Mouse (Mus musculus): ENCODE measurements around the gene Pip4k2a. TPM values are rescaled to one million over a fixed set of nuclear protein-coding genes. Genes with fewer than 3 reads are reported as not detected.

Pip4k2a gene
- polyA plus RNA-seq, 1 experiment from 2014 or later: 10.9 TPM

DNA sequence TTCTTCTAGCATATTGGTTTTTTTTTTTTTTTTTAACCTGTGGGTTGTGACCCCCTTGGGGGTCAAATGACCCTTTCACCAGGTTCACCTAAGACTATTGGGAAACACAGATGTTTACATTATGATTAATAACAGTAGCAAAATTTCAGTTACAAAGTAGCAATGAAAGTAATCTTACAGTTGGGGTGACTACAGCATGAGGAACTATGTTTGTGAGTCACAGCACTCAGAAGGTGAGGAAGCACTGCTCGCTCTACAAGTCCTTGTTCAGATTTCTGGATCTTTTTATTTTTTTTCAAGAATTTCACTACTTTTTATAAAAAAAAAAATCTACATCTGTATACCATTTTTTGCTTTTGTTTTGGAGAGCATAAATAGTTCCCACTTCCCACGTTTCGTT, 26.4 kb downstream of the Pip4k2a start:
- Histone ChIP-seq H3K9me3 (ENCODE audit: control insufficient read depth, low read length) (no peaks in the 10 kb centered on the region), H3K4me1 (ENCODE audit: control insufficient read depth, insufficient read depth, low read length) (no peaks in the 10 kb centered on the region), H3K36me3 (ENCODE audit: control insufficient read depth, insufficient read depth, low read length) (no peaks in the 10 kb centered on the region), H3K4me2 (ENCODE audit: low read depth) (no peak overlapping the region), H3K9ac (ENCODE audit: low read length) (no peak overlapping the region), H3K27ac (ENCODE audit: low read depth, low read length) (no peak overlapping the region), H3K27me3 (ENCODE audit: control insufficient read depth, insufficient read depth, low read length) (no peaks in the 10 kb centered on the region), H3K4me3 (ENCODE audit: low read depth, low read length) (no peak overlapping the region)
- DNase-seq (ENCODE audit: low spot score) (no peak), ATAC-seq (ENCODE audit: insufficient read depth, low FRiP score, low TSS enrichment) (no peak)
- 66% methylated on average over 3 of the region's 3 CpGs for WGBS

DNA sequence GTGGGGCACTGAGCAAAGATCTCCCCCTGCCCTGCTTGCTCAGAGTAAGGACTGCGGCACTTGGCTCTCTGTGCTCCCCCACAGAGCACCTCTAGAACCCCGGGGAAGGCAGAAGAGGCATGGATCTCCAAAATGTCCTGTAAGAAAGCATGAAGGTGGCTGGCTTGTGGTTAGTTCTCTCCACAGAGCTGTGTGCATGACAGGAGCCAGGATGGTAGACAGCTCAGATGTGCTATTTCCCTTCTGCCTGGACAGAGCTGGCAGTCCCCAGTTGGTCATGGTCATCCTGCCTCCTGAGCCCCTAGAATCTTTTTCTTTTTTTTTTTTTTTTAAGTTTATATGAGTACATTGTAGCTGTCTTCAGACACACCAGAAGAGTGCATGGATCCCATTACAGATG, 27.5 kb downstream of the Pip4k2a start:
- Histone ChIP-seq H3K36me3 (ENCODE audit: control insufficient read depth, insufficient read depth, low read length) (no peaks in the 10 kb centered on the region), H3K27ac (ENCODE audit: low read depth, low read length) (no peak overlapping the region), H3K4me3 (ENCODE audit: low read depth, low read length) (no peak overlapping the region), H3K9me3 (ENCODE audit: control insufficient read depth, low read length) (no peaks in the 10 kb centered on the region), H3K9ac (ENCODE audit: low read length) (no peak overlapping the region), H3K27me3 (ENCODE audit: control insufficient read depth, insufficient read depth, low read length) (no peaks in the 10 kb centered on the region), H3K4me2 (ENCODE audit: low read depth) (no peak overlapping the region), H3K4me1 (ENCODE audit: control insufficient read depth, insufficient read depth, low read length) (no peaks in the 10 kb centered on the region)
- DNase-seq (ENCODE audit: low spot score): no peak
- 74% methylated on average over 2 of the region's 2 CpGs for WGBS
- ATAC-seq (ENCODE audit: insufficient read depth, low FRiP score, low TSS enrichment): no peak

DNA sequence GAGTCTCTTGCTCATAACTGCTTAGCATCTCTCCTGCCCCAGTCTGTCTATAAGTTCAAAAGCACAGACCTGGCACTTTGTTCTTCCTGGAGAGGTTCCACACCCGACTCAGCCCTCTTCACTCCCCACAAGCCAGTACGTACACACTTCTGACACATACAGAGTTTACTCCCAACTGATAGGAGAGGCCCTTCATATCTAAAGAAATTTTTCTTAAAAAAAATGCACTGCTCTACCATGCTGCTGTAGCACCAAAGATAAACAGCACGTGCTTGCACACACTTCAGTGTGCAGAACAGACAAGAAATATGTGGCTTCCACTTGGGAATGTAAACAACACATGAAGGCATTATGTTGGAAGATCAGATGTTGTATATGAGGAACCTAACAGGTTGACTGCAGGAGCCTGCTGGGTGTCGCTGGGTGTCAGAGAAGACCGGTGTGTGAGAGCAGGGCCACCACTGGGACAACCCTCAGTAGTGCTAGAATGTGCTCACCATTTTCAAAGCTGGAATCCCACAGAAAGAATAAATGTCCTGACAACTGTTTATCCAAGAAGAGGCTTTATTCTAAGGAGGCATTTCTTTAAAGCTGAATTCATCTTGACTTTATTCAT, 28.8 kb downstream of the Pip4k2a start:
- H3K27me3 ChIP-seq (ENCODE audit: control insufficient read depth, insufficient read depth, low read length): no peaks in the 10 kb centered on the region

DNA sequence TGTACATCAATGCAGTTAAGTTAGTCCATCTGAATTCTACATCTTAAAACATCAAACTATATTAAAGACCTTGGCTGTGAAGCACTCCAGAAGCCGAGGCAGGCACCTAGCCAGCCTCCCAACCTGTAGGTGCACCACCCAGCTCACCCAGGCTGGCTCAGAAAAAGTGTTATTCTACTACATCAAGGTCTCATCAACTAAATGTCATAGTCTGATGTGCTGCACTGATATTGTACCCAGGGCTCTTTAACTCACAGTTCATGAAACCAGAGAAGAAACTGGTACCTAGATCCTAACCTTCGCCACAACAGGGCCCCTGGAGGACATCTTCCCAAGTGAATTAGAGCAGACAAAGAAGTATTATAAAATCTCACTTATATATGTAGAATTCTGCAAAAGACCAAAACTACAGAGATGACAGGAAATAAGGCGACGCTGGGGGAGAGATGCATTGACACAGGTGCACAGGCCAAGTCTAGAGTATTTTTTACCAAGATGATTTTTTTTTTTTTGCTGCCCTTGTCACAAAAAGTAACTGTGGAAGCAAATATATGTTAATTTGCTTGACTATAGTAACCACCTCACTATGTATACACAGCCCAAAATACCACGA, 30.4 kb downstream of the Pip4k2a start:
- no peaks in the 10 kb centered on the region for H3K27me3 ChIP-seq (ENCODE audit: control insufficient read depth, insufficient read depth, low read length)
- H3K36me3 ChIP-seq (ENCODE audit: control insufficient read depth, insufficient read depth, low read length): no peaks in the 10 kb centered on the region
- H3K27ac ChIP-seq (ENCODE audit: low read depth, low read length): no peak overlapping the region
- no peak overlapping the region for H3K9ac ChIP-seq (ENCODE audit: low read length)
- 88% methylated on average over 5 of the region's 5 CpGs for WGBS
- ATAC-seq (ENCODE audit: insufficient read depth, low FRiP score, low TSS enrichment) (no peak), DNase-seq (ENCODE audit: low spot score) (no peak)
- no peak overlapping the region for H3K4me2 ChIP-seq (ENCODE audit: low read depth)
- H3K4me1 ChIP-seq (ENCODE audit: control insufficient read depth, insufficient read depth, low read length): no peaks in the 10 kb centered on the region
- H3K4me3 ChIP-seq (ENCODE audit: low read depth, low read length): no peak overlapping the region
- no peaks in the 10 kb centered on the region for H3K9me3 ChIP-seq (ENCODE audit: control insufficient read depth, low read length)

More for the DNA sequence above, 28.8 kb downstream of the Pip4k2a start:
- ATAC-seq (ENCODE audit: insufficient read depth, low FRiP score, low TSS enrichment) (no peak), DNase-seq (ENCODE audit: low spot score) (no peak)
- WGBS: 71% methylated on average over 5 of the region's 5 CpGs
- no peak overlapping the region for H3K4me2 ChIP-seq (ENCODE audit: low read depth)
- H3K27ac ChIP-seq (ENCODE audit: low read depth, low read length): no peak overlapping the region
- no peaks in the 10 kb centered on the region for H3K36me3 ChIP-seq (ENCODE audit: control insufficient read depth, insufficient read depth, low read length)
- H3K9ac ChIP-seq (ENCODE audit: low read length): no peak overlapping the region
- H3K4me1 ChIP-seq (ENCODE audit: control insufficient read depth, insufficient read depth, low read length): no peaks in the 10 kb centered on the region
- H3K4me3 ChIP-seq (ENCODE audit: low read depth, low read length): no peak overlapping the region
- H3K9me3 ChIP-seq (ENCODE audit: control insufficient read depth, low read length): no peaks in the 10 kb centered on the region

- Histone ChIP-seq H3K27me3 (ENCODE audit: control insufficient read depth, insufficient read depth, low read length) (no peaks in the 10 kb centered on the region), H3K36me3 (ENCODE audit: control insufficient read depth, insufficient read depth, low read length) (no peaks in the 10 kb centered on the region), H3K4me1 (ENCODE audit: control insufficient read depth, insufficient read depth, low read length) (no peaks in the 10 kb centered on the region), H3K4me3 (ENCODE audit: low read depth, low read length) (no peak overlapping the region), H3K9ac (ENCODE audit: low read length) (no peak overlapping the region), H3K27ac (ENCODE audit: low read depth, low read length) (no peak overlapping the region), H3K9me3 (ENCODE audit: control insufficient read depth, low read length) (no peaks in the 10 kb centered on the region), H3K4me2 (ENCODE audit: low read depth) (no peak overlapping the region)
- ATAC-seq (ENCODE audit: insufficient read depth, low FRiP score, low TSS enrichment): no peak
- WGBS: 84% methylated on average over 5 of the region's 5 CpGs
- no peak for DNase-seq (ENCODE audit: low spot score)
Measured at GRCm38 (mm10) chr2:18966566-18966965, 31.4 kb downstream of the Pip4k2a start.

GRCm38 (mm10) chr2:18965950-18966349, 32.0 kb downstream of the Pip4k2a start:
- WGBS: 93% methylated on average over 2 of the region's 2 CpGs
- no peaks in the 10 kb centered on the region for H3K9me3 ChIP-seq (ENCODE audit: control insufficient read depth, low read length)

DNA sequence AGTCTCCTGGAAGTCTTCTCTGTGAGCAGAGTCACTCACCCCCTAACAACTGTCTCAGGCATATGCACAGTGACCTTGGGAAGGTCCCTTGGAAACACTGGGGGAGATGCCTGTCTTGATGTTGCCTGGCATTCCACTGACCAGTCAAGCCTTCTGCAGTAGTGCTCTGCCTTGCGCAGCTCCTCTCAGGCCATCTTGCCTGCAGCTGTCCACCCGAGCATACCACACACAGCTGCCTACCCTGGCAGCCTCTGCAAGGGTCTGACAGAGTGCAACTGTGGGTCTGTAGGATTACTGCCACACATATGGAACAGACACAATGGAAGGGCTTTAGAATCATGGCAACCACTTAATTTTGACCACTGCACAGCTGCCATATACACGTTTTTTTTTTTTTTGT, 32.8 kb downstream of the Pip4k2a start:
- no peaks in the 10 kb centered on the region for H3K27me3 ChIP-seq (ENCODE audit: control insufficient read depth, insufficient read depth, low read length)
- H3K4me1 ChIP-seq (ENCODE audit: control insufficient read depth, insufficient read depth, low read length): 0 out of 2 replicates have a peak, but pooled peaks cover 5% of the 10 kb centered on the region
- no peak overlapping the region for H3K27ac ChIP-seq (ENCODE audit: low read depth, low read length)
- no peak overlapping the region for H3K9ac ChIP-seq (ENCODE audit: low read length)
- no peak for ATAC-seq (ENCODE audit: insufficient read depth, low FRiP score, low TSS enrichment)
- H3K36me3 ChIP-seq (ENCODE audit: control insufficient read depth, insufficient read depth, low read length): no peaks in the 10 kb centered on the region
- H3K9me3 ChIP-seq (ENCODE audit: control insufficient read depth, low read length): no peaks in the 10 kb centered on the region
- no peak for DNase-seq (ENCODE audit: low spot score)
- no peak overlapping the region for H3K4me3 ChIP-seq (ENCODE audit: low read depth, low read length)
- H3K4me2 ChIP-seq (ENCODE audit: low read depth): no peak overlapping the region
- WGBS: 74% methylated on average over 3 of the region's 3 CpGs

More at GRCm38 (mm10) chr2:18965950-18966349, 32.0 kb downstream of the Pip4k2a start:
- no peak overlapping the region for H3K9ac ChIP-seq (ENCODE audit: low read length)
- no peak overlapping the region for H3K4me2 ChIP-seq (ENCODE audit: low read depth)
- H3K4me3 ChIP-seq (ENCODE audit: low read depth, low read length): no peak overlapping the region
- H3K4me1 ChIP-seq (ENCODE audit: control insufficient read depth, insufficient read depth, low read length): no peaks in the 10 kb centered on the region
- no peak overlapping the region for H3K27ac ChIP-seq (ENCODE audit: low read depth, low read length)
- H3K36me3 ChIP-seq (ENCODE audit: control insufficient read depth, insufficient read depth, low read length): no peaks in the 10 kb centered on the region
- ATAC-seq (ENCODE audit: insufficient read depth, low FRiP score, low TSS enrichment): no peak
- H3K27me3 ChIP-seq (ENCODE audit: control insufficient read depth, insufficient read depth, low read length): no peaks in the 10 kb centered on the region
- DNase-seq (ENCODE audit: low spot score): no peak

DNA sequence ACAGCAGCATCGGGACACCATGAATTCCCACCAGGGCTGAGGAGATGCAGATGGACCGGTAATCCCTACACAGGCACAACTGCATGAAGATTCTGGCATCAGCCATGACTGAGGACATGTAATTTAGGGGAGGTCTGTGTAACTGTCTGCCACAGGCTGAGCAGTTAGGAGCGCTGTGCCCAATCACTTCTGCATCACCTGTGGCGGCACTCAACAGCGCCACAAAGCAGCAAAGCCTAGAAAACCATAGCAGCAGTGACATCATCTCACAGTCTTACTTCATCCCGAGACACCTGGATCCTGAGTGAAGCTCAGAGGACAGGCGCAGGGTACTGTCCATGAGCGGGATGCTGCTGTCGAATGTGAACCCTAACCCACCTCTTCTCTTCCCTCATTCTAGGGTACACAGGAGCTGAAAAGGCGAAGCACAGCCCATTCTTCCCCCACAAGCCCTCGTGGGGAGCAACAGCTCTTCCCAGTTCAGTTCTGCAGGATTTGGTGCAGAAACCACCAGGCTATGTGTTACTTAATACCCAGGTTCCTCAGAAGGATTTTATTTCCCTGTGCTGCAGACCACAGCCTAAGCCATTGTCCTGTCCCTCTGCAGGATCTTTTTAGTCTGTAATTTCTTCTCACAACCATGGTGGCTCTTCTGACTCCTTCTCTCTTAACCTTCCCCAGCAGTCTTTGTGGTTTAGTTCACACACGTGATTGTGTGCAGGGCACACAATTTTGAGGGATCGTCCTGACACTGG, 34.5 kb downstream of the Pip4k2a start:
- ATAC-seq (ENCODE audit: insufficient read depth, low FRiP score, low TSS enrichment) (no peak), DNase-seq (ENCODE audit: low spot score) (no peak)
- Histone ChIP-seq H3K27ac (ENCODE audit: low read depth, low read length) (no peak overlapping the region), H3K9ac (ENCODE audit: low read length) (no peak overlapping the region), H3K4me2 (ENCODE audit: low read depth) (no peak overlapping the region), H3K4me3 (ENCODE audit: low read depth, low read length) (no peak overlapping the region), H3K9me3 (ENCODE audit: control insufficient read depth, low read length) (no peaks in the 10 kb centered on the region), H3K27me3 (ENCODE audit: control insufficient read depth, insufficient read depth, low read length) (no peaks in the 10 kb centered on the region), H3K4me1 (ENCODE audit: control insufficient read depth, insufficient read depth, low read length) (0 out of 2 replicates have a peak, but pooled peaks cover 5% of the 10 kb centered on the region), H3K36me3 (ENCODE audit: control insufficient read depth, insufficient read depth, low read length) (no peaks in the 10 kb centered on the region)
- WGBS: 75% methylated on average over 13 of the region's 13 CpGs

Data from neural tube, embryonic 11.5 days (tissue).